Mouse (Mus musculus) B cell, adult 2 months (primary cell): ENCODE measurements around the gene Lrrc38.
"Not testable (repeated sequence)": the region's sequence is repeated elsewhere in the genome, so short reads cannot be mapped to it uniquely, and the experiment has no call there.

Source experiments
- DNase-seq, 2 experiments: peaks; one replicate each; pipeline ENCODE4 v3.0.0; 2022

Lrrc38 gene

GRCm38 (mm10) chr4:143349484-143349906, at the start of gene Lrrc38:
Gene Lrrc38 (plus strand): TSS chr4:143349757.
- DNase-seq = no peak

DNA sequence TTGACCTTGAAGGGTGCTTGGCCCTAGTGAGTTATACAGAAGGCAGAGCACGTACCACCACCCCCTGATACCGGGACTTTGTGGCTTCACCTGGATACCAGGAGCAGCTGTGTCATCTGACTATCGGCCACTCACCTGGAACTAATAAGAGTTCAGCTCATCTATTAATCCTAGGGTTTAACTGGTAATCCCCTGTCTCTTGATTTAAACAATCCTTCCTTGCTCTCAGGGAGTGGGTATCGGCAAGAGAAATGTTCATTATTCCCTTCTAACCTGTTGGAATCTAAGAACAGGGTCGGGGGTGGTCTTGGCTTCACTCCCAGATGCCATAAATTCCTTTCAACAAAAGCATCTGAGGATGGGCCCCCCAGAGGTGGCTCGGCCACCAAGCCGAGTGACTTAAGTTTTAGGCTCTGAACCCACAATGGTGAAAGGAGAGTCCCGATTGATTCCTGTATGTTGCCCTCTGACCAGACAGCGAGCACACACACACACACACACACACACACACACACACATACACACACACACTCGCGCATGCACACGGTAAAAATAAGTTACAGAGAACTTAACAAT, 49.4 kb upstream of the Lrrc38 start:
- DNase-seq = no peak

GRCm38 (mm10) chr4:143301042-143301441, 48.5 kb upstream of the Lrrc38 start:
- DNase-seq = no peak

- no peak for DNase-seq
Observed at GRCm38 (mm10) chr4:143301875-143302274, 47.7 kb upstream of the Lrrc38 start.

- DNase-seq = no peak
Observed at GRCm38 (mm10) chr4:143302279-143302890, 47.2 kb upstream of the Lrrc38 start.

- no peak for DNase-seq
Observed at GRCm38 (mm10) chr4:143305031-143305430, 44.5 kb upstream of the Lrrc38 start.

GRCm38 (mm10) chr4:143305987-143306772, 43.4 kb upstream of the Lrrc38 start:
- no peak for DNase-seq

GRCm38 (mm10) chr4:143311341-143311740, 38.2 kb upstream of the Lrrc38 start:
- peak in 1 of 2 experiments; percentile 15 for DNase-seq

DNA sequence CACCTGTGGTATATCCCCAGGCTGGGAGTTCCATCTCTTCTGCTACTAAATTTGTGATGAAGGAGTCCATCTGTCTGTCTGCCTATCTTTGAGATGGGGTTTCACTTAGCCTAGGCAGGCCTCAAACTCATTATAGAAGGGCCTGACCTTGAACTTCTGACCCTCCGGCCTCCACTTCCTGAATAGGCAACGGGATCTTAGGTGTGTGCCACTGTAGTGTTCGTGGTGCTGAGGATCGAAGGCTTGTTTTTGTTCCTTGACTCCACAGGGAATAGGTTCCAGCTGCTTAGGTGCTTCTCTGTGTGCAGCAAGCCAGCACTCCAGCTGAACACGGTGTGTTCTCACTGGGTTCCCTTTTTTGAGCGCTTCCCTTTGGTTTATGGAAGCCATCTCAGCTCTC, 36.3 kb upstream of the Lrrc38 start:
- DNase-seq = no peak

DNA sequence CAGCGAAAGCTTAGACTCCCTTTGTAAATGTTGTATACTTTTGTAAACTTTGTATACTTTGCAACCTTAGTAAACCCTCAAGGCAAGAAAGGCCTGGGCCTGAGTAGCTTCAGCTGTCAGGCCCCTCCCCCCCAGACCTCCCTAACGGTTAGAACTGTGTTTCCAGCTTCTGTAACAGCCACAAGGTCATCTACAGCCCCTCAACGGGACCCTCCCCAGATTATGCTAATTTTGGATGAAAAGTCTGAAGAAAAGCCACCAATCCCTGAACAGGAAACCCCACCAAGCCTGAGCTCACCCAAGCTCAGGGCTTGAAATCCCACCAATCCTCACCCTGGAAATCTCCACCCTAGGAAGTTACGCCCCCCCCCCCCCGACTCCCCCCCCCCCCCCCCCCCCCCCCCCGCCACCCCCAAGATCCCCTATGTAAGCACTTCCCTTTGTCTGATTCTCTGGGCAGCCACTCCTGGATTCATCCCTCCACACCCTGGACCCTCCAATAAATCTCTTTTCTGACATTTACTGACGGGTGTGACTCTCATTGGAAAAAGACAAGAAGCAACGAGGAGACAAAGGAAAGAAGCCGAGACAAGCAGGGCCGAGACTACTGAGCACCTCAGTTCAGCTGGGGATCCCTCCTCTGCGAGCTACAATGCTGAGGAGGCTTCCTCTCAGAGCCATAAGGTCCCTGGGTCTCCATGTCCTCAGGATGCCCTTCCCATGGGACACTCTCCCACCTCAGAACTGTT, 25.2 kb upstream of the Lrrc38 start:
- DNase-seq = no peak

DNA sequence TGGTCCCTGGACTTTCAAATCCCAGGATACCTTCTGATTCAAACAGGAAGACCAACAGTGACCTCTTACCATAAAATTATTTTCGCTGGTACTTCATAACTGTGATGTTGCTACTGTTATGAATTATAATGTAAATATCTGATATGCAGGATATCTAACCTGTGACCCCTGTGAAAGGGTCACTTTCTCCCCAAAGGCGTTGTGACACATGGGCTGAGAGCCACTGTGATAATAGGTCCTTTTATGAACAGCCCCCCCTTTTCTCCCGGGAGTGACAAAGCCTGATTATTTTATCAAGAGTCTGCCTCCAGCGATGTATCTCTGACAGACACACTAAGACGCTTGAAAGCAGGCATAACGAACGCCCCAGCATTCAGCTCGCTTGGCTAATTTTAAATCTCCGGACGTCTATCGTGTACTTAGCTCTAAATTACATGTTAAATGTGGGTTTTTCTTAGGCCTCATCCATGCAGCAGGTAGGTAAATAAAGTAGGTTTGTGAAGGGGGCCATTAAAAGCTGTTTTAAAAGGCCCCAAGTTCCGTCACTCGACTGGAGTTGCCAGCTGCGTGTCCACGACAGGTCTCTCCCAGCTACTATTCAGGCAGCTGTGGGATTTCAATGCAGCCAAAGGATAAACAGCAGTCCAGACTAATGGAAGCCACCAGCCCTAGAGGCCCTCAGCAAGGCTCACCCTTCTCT, 24.5 kb upstream of the Lrrc38 start:
- DNase-seq = no peak

GRCm38 (mm10) chr4:143325625-143325941, 24.0 kb upstream of the Lrrc38 start:
- peak; percentile 44 to 55 for DNase-seq

DNA sequence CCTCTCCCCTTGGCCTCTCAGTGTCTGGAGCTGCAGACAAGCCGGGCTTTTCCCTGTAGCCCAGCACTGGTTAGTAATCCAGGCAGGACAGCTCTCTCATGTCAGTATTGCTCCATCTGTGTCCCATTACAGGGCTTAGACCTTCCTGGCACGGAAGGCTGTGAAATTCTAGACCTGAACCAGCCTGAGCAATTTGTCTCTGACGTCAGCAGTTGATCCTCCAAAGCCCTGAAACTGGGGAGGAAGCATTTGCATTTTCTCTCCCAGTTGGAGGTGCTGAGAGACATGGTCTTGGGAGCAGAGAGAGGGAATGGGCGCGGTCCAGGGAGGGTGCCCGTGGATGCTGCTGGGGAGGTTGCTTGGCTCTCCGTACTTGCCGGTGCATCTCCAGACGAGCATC, 19.0 kb upstream of the Lrrc38 start:
- DNase-seq = no peak

DNA sequence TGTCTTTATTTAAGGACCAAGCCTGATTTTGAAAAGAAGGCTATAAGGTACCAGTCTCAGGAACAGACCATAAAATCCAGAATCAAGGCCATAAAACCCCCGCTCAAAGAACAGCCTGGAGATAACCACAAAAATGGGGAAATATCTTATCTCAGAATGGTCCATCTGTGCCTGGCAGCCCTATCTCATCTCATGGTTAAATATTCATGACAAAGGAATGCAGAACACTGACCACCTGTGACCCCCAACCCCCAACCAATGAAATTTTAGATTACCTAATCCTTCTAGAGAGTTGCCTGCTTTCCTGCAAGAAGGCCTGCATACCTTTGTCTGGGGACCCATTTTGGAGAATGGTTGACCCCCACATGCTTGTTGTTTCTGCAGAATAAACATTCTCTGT, 17.8 kb upstream of the Lrrc38 start:
- no peak for DNase-seq

GRCm38 (mm10) chr4:143334145-143334544, 15.4 kb upstream of the Lrrc38 start:
- DNase-seq = no peak

DNA sequence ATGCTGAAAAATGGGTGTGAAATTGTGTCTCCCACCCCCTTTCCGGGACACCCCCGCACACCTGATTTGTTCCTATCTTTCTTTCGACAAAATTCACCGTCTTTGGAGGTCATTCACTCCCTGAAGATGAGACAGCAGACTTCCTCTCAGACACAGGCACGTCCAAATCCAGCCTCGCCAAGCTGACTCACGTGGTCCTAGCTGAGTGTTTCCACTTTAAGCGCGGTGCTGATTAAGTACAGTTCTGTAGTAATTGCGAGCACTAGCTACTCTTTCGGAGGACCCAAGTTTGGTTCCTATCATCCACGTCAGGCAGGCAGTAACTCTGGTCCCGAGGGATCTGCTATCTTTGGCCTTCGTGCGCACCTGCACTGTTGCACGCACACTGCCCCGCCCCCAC, 14.6 kb upstream of the Lrrc38 start:
- DNase-seq = no peak

- no peak for DNase-seq
Observed at GRCm38 (mm10) chr4:143336096-143336495, 13.5 kb upstream of the Lrrc38 start.

DNA sequence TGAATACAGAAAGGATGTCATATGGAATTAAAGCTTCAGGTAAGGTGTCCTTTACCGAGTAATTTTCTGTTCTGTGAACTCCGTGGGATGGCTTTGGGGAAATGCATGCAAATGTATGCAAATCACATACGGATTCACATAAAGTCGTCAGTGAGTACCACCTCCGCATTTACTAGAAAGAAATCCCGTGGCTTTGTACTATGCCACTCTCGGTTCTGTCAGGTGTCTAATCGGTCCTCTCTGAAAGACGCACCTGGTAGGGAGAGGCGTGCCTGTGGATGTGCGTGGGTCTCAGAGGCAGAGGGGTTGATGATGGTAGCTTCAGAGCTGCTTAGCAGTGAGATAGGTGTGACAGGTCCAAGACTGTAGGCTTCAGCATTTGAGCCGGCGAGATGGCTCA, 9.7 kb upstream of the Lrrc38 start:
- DNase-seq = no peak

GRCm38 (mm10) chr4:143341470-143341869, 8.1 kb upstream of the Lrrc38 start:
- DNase-seq = no peak

- not testable (repeated sequence) for DNase-seq
Observed at GRCm38 (mm10) chr4:143345491-143345890, 4.1 kb upstream of the Lrrc38 start.

DNA sequence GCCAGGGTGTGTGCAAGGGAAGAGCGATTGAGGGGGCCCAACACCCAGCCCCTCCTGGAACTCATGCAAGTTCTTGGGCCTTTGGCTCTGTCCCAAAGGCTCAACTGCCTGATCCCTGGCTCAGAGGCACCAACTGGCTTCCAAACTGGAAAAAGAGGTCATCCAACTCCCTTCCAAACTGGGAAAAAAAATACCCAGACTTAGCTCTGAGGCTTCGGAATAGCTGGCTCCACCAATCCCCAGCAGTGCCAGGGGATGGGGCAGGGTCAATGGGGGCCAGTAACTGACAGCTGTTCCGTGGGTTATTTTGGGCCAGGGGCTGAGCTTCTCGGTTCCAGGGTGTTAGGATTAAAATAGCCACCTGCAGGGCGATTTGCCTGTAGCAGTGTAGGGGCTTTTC, 879 bp upstream of the Lrrc38 start:
- no peak for DNase-seq

- no peak for DNase-seq
Observed at GRCm38 (mm10) chr4:143350047-143351015, 774 bp downstream of the Lrrc38 start.
